Mouse (Mus musculus) induced T-regulatory cell, adult 2 months (primary cell): ENCODE results near the gene Chit1.

Source experiments
- DNase-seq: peaks from one replicate; pipeline ENCODE4 v3.0.0-alpha.2; 2012; ENCODE audit warnings: low read depth

Chit1 gene

DNA sequence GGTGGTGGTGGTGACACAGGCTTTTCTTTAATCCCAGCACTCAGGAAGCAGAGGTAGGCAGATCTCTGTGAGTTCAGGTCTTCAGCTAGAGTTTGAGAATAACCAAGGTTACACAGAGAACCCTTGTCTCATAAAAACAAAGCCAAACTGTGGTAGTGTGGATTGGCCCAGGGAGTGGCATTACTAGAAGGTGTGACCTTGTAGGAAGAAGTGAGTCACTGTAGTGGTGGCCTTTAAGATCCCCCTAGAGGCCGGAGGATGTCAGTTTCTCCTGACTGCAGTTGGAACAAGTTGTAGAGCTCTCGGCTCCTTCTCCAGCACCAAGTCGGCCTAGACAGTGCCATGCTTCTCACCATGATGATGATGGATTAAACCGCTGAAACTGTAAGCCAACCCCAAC lies at the start of gene Chit1:
Chit1 (plus strand) TSS at position 264 of the 400 bp plus-strand sequence.
- DNase-seq, result peak; percentile 75

- DNase-seq, result no peak
These were observed 49.1 kb upstream of the Chit1 start for GRCm38 (mm10) chr1:134061915-134062314.

GRCm38 (mm10) chr1:134062411-134063085 lies 48.5 kb upstream of the Chit1 start:
- DNase-seq, result peak; percentile 28

DNA sequence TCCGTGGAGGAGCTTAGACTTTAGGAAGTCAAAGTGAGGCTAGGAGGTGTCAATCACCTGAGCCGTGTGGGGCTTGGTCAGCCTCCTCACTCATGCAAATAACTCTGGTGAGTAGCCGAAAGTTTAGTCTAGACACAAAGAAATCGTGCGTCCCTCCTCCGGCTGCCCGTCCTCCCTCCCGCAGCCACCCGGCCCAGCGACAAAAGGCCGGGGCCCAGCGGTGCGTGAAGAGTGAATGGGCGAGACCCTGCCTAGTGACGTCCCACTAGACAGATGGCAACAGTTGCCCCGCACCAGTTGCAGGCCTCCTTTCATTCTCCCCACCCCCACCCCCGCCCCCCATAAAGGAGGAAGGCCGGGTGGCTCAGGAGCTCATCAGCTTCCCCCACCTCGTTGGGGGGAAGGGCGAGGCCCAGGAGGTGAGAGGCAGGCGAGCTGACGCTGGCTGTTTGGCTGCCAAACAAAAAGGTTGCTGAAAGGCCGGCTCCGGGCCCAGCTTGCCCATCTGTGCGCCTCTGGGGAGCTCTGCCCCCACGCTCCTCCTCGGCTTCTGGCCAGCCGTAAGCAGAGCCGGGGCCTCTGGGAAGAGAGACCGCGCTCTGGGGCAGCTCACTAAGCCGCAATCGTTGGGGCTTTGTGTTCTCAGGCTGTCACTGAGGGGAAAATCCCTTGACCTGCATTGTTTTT lies 47.8 kb upstream of the Chit1 start:
- DNase-seq, result peak; percentile 86

GRCm38 (mm10) chr1:134063773-134064125 lies 47.3 kb upstream of the Chit1 start:
- no peak for DNase-seq

DNA sequence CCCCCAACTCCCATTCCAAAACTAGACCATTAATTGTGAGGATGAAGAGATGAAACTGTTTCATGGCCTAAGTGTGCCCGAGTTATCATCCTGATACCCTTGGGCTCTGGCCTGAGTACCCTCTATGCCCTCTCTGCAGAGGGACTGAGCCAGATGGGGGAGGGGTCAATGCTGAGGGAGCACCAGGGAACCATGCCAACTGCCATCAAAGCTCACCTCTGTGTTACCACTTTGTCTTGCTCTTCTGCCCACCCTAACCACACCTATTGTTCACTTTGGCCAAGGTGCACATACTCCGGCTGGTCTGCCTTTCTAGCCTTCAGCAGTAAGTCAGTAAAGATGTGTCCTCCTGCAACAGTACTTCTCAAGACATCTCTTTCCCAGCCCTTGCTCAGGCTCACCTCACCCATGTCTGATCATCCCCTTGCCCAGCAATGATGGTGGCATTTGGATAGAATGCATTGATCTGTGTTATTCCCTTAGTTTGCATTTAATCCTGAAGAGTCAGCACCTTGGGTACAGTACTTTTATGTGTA lies 46.7 kb upstream of the Chit1 start:
- peak; percentile 48 for DNase-seq

DNA sequence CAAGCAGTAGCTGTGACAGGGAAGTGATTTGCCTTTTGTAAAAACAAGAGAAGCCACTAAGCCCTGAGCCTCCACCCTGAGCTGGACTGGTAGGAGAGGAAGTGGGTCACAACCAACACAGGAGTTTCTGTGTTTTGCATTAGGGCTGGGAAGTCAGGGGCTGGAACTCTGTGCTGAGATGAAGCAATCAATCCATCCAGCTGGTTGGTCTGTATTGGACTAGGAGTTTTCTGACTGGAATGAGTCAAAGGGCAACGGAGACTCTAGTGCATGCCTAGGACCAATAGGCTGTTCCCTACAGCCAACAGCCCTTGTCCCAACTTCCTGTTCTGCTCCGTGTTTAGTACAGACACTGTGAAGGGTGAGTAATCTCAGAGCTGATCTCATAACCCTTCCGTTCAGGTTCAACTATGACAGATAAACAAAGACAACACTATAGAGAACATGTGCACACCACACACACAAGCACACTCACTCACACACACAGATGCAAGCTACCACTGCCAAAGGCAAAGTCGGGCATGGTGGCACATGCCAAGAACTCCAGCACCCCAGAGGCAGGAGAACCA lies 45.7 kb upstream of the Chit1 start:
- peak; percentile 84 for DNase-seq

- DNase-seq, result peak; percentile 64
These were observed 44.5 kb upstream of the Chit1 start for GRCm38 (mm10) chr1:134066554-134066953.

GRCm38 (mm10) chr1:134067143-134067619 lies 43.9 kb upstream of the Chit1 start:
- peak; percentile 84 for DNase-seq

DNA sequence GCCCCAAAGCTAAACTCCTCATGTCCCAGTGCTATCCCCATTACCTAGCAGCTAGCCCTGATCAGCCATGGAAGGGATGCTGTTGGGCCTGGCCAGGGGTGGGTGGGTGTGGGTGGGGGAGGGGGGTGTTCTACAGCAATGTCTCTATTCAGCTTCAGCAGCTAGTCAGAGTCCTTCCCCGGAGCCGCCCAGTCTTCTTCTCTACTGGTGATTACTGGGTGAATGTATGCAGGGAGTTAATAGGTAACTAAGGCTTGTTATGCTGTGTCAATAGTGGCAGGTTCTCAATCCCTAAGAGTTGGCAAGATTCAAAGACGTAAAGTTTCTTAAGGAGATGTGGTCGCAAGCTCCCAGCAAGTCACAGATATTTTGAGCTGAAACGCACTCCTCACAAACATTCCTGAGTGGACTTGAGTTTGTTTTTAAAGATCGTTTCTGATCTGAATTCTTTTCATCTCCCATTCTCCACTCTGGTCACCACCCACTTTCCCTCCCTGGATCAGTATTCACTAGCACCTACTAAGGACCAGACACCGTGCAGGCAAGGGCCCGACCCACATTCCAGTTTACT lies 40.9 kb upstream of the Chit1 start:
- no peak for DNase-seq

DNA sequence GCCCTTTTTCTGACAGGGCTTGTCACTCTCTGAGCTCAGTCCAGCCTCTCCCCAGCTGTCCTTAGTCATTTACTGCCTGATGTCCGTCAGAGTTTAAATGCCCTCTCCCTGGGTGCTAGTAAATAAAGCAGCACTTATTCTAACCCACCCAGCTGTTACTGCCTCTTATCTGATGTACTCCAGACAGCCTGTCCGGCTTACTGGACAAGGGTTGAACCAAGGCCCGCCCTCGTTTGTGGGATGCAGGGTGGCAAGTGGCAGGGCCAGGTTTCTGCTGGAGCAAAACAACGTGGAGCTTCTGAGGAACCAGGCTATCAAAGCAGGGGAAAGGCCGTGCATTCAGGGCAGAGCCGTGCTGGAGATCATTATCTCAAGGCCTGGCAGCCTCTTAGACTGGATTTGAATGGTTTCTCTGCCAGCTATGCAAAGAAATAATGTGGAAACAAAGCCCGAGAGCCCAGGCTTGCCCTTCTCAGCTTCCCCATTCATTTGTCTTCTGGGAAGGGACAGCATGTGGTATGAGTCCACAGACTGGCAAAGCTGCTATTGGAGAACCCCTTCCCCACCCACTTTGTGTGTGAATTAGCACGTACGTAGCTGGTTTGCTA lies 39.5 kb upstream of the Chit1 start:
- peak; percentile 32 for DNase-seq

GRCm38 (mm10) chr1:134073061-134073564 lies 37.9 kb upstream of the Chit1 start:
- DNase-seq, result no peak

DNA sequence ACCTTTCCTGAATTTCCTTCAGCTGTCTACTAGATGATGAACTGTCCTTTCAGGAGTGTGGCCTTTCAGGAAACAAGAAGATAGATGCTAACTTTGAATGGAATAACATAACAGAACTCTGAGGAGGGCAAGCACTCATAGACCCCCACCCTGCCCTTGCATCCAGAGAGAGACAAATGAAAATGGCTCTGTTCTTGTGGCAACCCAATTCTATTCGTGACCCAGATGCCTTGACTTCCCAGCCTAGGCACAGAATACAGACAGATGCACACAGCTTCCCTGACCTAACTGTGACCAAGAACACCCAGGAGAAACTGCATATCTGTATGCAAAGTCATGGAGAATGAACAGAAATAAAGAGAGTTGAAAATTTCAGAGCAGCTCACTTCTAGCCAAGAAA lies 37.4 kb upstream of the Chit1 start:
- peak; percentile 23 for DNase-seq

DNA sequence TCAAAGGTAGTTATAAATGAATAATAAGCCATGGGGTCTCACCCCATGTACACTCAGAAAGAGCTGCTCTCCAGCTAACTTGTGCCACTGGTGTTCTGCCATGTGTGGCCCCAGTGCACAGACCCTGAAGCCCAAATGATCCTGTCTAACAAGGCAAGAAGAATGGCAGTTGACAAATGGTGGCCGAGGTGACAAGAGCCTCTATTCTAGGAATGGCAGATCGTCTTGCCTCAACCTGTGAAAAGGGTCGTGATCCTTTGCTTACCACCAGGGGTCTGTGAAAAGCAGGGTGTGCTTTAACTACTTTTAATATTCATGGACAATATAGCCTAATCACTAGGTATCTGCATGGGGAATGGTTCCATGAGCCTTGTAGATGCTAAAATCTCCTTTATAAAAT lies 36.9 kb upstream of the Chit1 start:
- DNase-seq, result peak; percentile 37

DNA sequence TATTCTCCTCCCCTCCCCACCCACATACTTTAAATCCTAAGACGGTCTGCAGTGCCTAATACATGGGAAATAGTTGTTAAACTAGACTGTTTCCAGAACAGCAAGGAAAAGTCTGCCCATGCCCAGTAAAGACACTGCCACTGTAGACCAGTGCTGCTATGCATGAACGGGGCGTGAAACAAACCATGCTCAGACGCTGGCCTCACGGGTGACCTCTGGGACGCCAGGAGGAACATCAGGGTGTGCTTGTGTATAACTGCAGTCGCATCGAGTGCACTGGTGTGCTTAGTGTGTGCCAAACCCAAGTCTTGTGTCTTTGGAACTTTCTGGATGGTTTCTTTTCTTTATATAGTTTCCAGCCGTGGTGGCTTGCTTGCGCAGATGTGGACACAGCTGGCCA lies 36.4 kb upstream of the Chit1 start:
- no peak for DNase-seq

DNA sequence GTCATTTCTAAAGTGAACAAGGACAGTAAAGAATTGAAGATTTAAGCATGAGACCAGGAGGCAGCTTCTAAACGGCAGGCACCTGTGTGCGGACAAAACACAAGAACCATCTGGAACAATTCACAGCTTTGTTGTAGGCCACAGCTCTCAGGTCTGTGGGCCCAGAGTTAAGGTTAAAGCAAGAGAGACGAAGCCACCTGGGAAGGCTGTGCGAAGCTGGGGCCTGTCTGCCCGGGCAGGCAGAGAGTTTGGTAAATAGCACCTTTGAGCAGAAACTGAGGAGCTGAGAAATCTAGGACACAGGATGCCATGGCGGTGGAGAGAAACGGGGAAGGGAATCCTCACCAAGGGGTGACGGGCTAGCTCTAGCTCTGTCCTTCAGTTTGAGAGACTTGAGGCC lies 35.5 kb upstream of the Chit1 start:
- peak; percentile 37 for DNase-seq

GRCm38 (mm10) chr1:134076789-134077188 lies 34.3 kb upstream of the Chit1 start:
- peak; percentile 21 for DNase-seq

DNA sequence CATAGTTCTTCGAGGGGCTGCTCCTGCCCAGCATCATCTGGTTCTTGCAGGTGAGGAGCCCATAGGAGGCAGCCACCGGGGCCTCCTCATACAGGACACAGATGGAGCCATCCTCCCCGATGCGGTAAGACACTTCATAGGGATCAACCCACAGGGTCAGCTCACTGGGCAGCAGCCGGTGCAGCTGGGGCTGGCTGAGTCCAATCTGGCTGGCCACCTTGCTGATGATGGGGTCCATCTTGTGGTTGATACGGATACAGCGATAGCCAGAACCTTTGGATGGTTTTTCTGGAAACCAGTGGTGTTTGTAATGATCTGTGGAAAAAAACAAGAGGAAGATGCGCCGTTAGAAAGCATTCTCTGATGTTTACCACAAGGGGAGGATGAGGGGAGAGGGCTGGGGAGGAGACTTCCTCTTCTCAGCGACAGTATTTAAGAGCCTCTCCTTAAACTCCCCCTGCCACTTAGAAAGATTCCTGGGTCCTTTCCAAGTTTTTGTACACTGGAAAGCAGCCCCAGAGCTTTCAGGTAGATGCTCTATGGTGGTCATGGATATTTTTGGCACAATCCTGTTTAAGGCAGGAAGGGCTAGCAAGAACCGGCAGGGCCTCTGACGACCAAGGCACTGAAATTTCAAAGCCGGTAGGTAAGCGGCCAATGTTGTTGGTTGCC lies 33.5 kb upstream of the Chit1 start:
- peak; percentile 83 for DNase-seq

GRCm38 (mm10) chr1:134078061-134078795 lies 32.8 kb upstream of the Chit1 start:
- DNase-seq, result peak; percentile 68

DNA sequence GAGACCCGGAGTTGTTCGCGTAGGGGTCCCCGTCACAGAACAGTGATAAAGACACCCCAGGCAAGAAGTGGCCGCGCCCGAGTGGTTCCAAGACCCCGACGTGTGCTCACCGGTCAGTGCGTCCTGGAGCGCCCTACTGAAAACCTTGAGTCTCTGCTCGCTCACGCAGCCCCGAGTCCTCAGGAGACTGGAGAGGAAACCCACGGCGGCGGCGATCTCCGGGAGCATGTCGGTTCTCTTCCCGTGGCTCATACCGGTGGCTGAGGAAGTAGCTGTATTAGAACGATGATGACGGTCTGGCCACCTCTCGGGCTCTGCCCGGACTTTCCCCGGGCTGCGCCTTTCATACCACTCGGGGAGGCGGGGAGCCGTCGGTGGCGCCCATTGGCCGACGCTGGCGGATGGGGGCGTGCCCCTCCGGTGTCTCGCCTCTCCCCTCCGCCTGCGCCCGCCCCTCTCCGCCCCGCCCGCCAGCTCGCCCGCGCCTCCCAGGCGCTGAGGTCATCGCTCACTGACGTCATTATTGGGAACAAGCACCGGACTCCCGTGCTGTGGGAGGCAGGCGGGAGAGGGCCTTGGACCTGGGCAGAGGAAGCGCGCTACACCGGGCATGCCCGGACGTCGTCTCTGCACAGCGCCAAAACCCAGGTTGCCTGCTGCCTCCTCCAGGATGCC lies 32.1 kb upstream of the Chit1 start, which contains the start of gene Btg2:
Btg2 (minus strand) TSS at position 319 of the 675 bp plus-strand sequence.
- DNase-seq, result peak; percentile 98
